Mouse (Mus musculus): Measurements from ENCODE around the gene Sorcs2.
A peak's percentile ranks its signal among the peaks of the same experiment; 100 is the strongest.

Gene Sorcs2

DNA sequence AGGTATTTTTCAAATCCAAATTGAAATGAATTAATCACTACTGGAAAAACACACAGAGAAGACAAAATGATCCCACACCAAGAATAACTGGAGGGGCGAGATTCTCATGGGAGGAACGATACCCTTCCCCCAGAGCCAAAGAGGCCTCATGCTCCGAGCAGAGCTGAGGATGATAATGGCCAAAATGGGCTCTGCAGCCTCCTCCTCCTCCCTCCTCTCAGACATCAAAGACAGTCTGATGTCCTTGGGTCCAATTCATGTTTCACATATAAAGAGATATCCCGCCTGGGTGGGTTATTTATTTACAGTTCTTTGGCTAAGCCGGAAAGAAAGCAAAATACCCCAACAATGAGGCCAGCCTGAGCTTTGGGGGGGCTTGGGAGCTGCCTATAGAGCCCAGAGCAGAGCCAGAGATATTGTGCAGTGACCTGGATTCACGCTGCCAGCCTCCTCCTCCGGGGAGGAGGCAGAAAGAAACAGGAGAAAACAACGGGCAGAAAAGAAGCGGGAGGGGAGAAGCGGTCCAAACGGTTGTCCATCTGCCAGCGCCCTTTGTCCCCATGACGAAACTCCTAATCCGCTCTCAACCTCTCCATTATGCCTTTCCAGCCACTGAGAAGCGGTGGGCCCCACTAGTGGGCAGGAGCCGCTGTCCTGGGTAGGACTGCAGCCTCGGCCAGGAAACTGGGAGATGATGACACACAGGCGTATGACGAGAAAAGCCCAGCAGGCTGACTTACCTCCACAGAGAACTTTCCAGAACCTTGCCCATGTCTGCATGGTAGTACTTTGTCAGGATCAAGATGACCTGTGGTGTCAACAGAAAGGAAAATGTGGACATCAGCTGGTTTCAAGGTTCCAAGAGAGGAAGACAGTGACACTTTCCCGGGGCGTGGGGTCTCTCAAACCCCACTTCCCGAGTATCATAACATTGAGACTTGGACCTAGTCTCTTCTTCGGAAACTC, 169.3 kb downstream of the Sorcs2 start:
- no peak for DNase-seq (ENCODE audit: low spot score)

DNA sequence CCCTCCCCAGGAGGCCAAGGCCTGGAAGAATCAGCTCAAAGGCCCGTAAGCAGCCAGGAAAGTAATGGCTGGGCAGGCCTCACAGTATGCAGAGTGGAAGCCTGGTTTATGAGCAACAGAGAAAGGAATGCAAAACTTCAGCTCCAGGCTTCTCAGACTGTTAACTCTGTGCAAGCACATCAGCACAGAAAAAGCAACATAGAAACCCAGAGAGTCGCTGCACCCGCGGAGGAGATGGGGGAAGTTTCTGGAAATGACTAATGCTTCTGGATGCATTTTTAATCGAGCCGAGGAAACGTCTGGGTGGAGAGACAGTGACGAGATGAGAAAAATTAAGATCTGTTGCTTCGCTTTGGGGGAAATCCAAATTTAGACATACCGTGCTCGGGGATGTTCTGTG, 171.6 kb downstream of the Sorcs2 start:
- DNase-seq (ENCODE audit: low spot score), result no peak

DNA sequence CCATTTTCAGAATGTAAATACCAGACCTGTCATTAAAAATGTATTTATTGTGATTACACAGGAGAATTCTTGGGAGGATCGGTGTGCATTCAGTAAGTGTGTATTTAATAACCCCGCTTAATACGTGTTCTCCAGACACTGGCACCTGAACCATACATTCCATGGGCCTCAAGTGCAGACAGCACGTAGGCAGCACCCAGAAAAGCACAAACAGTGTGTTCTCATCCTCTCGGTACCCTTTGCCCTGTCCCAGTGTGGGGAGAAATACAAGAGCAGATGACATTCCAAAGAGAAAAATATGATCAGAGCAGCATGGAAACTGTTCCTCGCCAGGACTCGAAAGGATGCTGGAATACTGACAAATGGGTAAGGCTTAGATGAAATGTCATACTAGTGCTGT, 172.1 kb downstream of the Sorcs2 start:
- DNase-seq (ENCODE audit: low spot score), result no peak

DNA sequence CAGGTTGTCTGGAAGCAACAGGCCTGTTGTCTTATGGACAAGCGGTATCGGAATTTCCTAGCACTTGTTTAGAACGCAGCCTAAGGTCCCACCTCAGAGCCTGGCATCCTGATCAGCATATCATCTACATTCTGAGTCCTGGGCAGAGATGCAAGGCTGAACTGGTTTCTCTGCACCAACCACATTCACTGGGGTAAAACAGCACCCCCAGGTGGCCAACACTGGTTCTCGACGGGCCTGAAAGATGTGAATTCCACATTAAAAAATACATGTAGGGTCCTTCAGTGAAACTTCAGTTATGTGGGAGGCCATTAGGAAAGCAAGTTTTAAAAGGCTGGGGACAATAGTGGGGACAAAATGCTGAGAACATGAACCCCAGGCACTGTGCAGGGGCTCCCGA, 174.2 kb downstream of the Sorcs2 start:
- DNase-seq (ENCODE audit: low spot score), result peak; percentile 15

DNA sequence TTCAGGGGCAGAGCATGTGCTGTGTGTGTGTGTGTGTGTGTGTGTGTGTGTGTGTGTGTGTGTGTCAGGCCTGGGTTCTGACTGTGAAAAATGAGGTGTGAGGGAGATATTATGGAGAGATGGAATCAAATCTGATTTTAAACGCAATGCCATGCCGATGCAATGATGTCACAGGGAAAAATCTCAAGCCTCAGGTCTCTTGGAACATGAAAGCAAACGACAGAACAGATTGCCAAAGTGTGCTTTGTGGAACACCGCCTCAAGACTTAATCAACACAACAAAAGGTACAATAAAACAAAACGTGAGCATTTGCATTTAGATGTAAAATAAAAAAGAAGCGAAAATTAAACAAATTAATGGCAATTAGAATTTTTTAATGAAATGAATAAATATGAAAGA, 177.3 kb downstream of the Sorcs2 start:
- DNase-seq (ENCODE audit: low spot score), result no peak

DNA sequence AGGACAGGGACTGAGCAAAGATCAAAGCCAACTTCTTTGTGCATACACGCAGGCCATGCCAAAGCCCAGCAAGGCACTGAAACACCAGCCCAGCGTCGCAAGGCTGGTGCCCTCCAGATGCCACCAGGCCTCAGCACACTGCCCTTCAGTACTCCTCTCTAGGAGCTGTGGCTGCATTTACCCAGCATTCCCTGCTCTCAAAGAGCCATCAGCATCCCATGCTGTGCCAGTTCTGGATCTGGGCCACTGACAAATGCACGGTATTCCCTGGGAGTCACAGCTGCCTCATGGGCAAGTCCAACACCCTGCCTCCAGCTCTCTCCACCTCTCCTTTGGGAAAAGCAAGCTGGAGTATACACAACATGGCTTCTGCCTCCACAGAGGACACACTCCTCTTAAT, 177.8 kb downstream of the Sorcs2 start:
- no peak for DNase-seq (ENCODE audit: low spot score)

DNA sequence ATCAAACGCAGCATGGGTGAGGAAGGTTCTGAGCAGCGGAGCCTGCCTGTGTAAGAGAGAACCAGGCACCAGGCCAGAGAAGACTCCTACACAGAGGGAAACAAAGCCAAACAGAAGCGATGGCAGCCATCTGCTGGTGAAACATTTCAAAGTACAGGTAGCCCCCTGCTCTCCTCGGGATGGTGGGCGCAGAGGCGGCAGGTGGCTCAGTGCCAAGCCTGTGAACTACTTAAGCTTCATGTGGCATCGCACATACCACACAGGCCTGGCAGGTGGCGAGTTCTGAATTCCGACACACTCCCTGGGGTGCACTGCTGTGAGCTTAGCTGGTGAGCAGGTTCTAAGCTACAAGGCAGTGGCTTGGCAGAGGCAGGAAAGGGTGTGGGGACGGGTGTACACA, 184.6 kb downstream of the Sorcs2 start:
- peak; percentile 5 for DNase-seq (ENCODE audit: low spot score)

DNA sequence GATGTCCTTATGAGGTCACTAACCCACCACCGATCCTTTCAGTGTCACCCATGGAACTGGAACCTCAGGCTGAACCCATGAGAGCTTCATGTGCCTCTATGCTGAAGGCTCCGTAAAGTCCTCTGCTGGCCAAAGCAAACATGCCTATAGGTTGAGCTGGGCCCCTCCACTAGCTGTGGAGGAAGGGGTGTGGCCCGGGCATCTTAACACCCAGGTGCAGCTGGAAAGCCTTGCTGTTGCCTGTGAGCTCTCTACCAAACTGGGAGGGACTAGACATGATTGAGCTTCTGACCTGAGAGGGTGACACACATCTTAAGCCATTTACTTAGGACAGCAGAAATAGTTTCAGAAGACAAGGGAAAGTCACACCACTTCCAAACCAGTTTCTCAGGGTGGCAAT, 189.1 kb downstream of the Sorcs2 start:
- no peak for DNase-seq (ENCODE audit: low spot score)

DNA sequence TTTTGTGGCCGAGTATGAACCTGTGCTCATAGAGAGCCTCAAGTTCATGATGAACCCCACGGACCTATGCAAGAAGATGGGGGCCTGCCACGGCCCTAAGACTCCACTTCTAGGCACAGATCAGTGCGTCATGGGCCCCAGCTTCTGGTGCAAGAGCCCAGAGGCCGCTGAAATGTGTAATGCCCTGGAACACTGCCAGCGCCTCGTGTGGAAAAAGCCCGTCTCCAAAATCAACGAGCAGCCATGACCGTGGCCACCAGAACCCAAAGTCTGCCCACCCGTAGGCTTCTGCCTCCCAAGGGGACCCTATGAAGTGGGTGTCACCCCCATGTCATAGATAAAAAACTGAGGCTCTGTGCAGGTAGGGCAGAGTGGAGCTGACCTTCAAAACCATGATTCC, 192.5 kb downstream of the Sorcs2 start:
- no peak for DNase-seq (ENCODE audit: low spot score)

DNA sequence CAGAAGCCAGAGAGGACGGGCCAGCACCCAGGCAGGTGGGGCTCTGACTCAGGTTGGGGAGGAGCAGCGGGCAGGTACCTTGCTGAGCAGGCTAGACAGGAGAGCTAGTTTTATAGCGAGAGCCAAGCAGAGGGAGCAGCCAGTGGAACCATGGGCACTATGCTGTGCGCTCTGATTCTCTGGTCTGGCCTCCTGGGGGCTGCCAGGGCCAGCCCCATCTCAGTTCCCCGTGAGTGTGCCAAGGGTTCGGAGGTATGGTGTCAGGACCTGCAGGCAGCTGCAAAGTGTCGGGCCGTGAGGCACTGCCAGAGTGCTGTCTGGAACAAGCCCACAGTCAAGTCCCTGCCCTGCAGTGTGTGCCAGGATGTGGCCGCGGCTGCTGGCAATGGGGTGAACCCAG, 194.0 kb downstream of the Sorcs2 start, which contains the start of gene Psapl1:
TSS of gene Psapl1 (plus strand) at position 106 of the 400 bp plus-strand sequence.
- no peak for DNase-seq (ENCODE audit: low spot score)

DNA sequence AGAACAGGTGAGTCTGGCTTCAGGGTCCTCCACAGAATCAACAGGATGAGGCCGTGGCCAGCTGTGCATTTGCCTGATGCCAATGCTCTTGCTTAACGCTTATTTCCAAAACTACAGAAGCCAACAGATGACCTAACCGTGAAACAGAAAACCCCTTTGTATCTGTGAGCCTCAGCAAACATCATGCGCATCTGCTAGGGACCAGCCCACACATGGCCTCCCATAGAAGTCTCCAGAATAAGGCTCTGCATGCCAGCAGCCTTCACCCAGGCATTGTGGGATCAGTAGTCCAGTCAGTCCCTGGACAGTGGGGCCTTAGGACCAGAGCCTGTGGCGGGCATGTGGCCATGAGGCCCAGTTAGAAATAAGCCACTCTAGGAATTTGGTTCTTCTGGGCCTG, 194.5 kb downstream of the Sorcs2 start:
- DNase-seq (ENCODE audit: low spot score), result no peak

DNA sequence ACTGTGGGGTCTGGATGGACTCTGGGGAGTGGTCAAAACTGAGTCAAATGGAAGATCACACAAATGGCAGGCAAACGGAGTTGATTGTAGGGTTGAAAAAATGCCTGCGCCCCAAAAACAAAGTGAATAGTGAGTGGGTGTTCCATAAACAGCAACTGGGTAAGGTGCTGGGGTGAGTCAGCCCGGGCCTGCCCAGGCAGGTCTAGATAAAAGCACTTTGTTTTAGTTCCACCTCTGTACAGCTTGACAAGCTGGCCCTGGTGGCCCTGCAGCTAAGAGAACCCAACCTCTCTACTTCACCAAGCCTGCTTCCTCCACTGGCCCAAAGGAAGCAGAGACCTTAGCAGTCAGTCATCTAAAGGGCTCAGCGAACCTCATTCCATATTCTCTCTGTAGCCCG, 195.2 kb downstream of the Sorcs2 start:
- no peak for DNase-seq (ENCODE audit: low spot score)

DNA sequence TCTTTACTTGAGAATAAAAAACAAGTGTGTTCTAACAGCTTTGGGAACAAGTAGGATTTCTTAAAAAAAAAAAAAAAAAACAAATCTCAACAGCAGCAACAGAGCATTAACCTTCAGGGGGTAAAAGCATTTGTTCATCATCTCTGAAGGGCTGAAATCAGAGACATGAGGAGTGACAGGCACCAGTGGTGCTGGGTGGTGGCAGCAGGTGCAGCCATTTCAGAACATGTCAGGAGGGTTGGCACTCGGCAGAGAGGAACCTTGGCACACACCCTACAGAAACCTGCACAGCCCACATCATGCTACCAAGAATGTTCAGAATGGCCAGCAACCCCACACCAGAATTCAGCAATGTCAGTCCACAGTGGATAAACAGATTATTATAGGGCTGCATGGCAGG, 198.4 kb downstream of the Sorcs2 start:
- DNase-seq (ENCODE audit: low spot score), result no peak

DNA sequence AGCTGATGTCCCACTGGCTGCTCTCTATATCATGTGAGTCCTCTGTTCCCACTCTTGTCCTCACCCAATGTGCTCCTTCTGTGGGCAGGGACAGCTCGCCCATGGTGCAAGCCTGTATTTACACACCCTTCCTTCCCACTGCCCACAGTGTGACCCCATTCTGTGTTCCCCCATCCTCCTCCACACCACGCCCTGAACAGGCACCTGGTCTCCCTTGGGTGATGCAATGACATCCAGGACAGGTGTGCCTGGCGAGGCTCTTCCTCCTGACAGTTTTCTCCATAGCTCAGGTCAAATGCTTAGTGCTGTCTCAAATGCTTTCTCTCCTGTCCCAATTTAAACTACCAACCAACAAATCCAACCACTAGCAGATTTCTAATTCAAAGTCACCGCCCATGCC, 202.5 kb downstream of the Sorcs2 start:
- no peak for DNase-seq (ENCODE audit: low spot score)

DNA sequence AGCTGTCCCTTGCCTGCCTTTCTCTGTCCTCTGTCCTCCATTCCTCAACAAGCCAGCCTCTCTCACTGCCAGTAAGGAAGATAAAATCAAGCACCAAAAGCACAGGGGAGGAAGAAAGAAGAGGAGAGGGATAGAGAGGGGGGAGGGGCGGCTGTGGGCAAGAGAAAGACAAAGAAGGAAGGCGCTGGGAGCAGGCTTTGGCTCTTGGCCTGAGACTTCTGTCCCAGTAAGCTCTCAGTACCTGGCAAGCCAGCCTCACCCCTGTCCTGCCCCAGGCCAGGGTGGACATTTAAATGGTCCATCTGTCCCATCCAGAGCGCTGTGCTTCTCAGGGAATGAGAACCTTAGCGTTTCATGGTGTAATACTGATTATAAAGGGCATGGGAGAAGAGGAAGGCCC, 203.3 kb downstream of the Sorcs2 start:
- DNase-seq (ENCODE audit: low spot score), result no peak

DNA sequence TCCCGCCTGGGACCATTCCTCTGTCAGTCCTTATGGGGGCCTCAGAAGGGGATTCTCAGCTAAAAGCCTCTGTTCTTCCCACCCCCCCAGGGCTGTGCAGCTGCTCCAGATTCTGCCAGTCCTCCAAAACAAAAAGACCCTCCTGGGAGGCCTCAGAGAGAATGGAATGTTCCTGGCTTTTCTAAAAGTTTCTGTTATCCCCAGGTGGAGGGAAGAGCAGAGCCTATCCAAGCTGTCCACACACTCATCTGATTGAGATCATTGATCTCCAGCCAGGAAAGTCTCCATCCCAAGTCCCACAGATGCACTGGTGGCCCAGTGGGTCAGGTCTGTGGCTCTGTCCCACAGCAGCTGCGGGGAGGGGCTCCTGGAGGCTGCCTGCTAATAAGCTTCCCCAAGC, 205.3 kb downstream of the Sorcs2 start:
- DNase-seq (ENCODE audit: low spot score), result no peak

DNA sequence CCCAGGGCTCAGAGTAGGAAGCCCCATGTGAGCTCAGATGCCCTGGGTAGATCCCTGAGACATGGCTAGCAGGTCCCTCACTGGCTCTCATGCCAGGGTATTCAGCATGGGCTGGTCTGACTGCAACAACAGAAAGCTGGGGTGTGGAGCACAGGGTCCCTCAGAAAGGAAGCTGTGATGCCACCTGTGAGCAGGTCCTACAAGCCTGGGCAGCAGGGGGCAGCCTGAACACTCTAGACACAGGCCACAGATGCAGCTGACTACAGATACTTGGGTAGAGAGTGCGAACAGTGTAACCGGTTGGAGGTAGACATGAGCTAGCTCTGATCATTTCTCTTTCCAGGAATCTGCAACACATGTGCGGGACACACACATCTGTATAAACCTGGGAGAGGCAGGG, 206.1 kb downstream of the Sorcs2 start:
- DNase-seq (ENCODE audit: low spot score), result no peak

DNA sequence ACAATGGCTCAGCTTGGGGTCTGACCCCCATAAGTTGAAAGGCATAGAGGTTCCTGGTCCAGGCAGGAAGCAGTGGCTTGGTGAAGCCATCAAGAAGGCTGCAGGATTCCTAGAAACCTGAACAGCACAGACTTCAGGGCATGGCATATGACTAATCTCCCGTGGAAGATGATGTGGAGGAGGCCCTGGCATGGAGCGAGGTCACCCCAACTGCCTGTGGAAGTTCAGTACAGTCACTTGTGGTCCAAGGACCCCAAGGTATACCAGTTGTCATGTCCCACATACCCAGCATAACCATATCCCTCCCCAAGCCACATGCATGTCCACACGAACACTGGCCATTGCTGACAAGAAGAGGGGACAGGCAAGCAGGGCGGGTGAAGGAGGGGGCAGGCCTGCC, 206.7 kb downstream of the Sorcs2 start:
- DNase-seq (ENCODE audit: low spot score), result no peak

DNA sequence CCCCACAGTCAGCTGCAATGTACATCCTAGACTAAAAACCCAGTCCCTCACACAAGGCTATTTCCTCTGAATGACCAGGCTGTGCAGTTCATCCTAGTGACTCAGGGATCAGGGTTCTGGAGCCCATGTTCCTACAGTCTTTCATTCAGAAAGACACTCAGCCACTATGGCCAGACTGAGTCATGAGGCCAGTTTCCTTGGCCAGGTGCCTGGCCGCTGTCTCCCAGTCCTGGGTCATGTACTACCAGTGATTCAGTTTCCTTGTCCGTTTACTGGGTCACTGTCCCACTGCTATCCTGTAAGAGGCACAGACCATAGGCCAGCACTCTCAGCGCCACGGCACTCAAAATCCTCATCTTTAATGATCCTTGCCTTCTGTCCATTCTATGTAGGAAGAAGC, 209.6 kb downstream of the Sorcs2 start:
- no peak for DNase-seq (ENCODE audit: low spot score)

DNA sequence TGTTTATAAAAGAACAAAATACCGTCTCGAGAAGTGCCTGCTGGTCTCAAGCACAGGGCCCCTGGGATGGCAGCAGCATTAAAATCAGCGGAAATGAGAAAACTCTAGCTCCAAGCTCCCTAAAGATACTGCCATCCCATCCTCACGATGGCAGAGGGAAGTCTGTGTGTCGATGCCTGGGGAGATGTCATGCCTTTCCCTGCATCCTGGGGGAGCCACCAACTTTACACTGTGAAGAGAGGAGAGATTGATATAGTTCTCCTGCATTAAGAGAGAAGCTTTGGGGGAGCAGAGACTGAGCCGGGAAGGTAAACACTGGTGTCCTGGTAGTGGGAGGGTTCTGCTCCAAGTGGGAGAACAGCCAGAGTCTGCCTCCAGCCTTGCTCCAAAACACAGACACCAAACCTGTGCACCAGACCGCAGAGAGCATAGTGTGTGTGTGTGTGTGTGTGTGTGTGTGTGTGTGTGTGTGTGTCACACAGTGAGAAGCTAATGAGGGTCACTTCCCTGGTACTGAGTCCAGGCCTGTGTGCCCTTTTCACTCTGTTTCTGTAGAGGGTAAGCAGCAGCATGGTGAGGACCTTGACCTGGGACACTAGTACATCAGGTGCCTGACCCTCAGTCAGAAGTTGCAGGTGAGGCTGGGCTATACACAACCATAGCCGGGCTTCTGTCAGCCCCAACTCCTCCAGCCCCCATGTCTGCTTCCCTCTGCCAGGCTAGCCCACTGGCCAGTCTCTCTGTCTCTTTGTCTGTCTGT, 211.5 kb downstream of the Sorcs2 start:
- no peak for DNase-seq (ENCODE audit: low spot score)

DNA sequence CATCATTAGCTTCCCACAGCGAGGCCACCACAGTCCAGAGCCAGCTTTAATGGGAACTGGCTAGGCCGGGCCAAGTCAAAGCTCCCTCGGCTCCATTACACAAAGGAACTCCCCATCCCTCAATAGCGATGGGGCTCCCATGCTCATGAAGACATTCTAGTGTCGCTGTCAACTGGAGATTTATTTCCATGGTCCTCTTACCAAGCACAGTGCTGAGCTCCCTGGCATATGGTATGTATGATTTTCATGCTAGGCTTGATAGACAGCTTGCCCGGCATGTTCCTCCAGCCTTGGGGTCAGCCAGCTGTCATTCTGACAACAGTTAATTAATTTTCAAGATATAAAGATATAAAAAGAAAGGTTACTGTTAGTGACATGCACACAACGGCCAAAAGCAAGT, 215.6 kb downstream of the Sorcs2 start:
- DNase-seq (ENCODE audit: low spot score), result no peak

DNA sequence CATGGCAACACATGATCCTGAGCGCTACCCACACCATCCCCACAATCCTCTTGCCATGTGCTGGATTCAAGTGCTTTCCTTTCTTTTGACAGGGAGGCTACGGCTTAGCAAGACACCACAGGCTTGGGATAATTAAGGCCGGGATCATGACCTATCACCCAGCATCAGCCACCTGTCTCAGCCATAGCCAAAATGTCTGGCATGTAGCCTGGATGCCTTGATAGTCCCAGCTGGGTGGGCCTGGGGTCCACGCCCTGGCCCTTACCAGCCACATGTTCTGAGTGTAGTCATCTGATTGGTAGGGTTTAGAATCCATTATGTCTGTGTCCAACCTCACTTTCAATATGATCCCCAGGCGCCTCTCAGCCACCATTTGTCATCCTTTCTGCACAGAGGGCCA, 218.2 kb downstream of the Sorcs2 start:
- DNase-seq (ENCODE audit: low spot score), result no peak

DNA sequence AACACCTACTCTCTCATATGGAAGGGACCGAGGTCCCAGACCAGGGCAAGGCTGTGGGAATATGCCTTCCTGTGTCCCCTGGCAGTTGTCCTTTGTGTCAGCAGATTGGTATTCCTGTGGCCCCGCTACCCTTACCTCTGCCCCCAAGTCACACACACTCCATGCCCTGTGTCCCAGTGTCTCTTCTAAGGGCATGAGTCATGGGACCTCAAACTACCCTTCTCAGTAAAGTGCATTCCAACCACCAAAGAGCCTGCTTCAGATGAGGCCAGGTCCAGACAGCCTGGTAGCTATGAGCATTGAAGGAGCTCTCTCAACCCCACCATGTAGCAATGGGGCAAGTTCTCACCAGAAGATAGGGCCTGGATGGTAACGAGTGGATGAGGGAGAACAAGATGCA, 219.2 kb downstream of the Sorcs2 start:
- no peak for DNase-seq (ENCODE audit: low spot score)

Data from T-cell, adult 2 months (primary cell).